Mouse (Mus musculus) cerebellum, adult 18-20 months (tissue): ENCODE results near the gene Rnf41.

Source experiments
- DNase-seq, 2 experiments: peaks; one replicate each; pipeline ENCODE4 v3.0.0; 2021

Rnf41 gene

DNA sequence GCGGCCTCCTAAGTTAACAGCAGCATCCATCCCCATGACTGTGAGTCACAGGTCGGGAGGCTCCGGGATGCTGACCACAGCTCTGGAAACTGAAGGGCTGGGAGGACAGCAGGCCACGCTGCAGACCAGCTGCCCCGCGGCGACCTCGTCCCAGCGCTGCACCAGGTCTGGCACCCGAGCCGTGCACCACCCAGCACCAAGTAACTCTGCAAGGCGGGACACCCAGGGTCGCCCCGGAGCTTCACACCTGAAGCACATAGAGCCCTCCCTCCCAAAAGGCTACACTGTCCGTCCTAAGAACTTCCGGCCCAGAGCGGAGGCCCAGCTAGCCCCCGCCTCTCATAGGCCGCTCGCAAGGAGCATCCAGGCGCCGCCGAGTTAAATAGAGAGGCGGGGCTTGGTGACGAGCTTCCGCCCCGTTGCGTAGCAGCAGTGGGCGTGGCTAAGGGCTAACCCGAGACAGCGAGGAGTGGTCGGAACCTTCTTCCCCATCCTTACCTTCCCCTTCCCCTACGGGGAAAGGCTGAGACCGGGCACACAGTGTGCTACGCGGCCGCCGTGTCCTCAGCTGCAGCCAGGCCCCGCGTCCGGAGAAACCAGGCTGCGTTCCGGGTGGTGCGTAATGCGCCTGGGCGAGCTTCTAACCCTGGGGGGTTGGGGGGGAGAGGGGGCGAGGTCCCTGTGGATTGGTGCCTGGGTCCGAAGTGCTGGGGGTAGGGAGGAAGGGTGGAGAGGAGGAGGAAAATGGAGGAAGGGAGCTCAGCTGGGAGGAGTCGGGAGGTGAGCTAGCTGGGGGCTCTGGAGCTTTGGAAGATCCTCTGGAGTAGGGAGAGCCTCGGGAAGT is at the start of gene Rnf41, which contains the start of gene Nabp2:
Gene Rnf41, plus strand, starts transcription at position 447 of the 844 bp plus-strand sequence.
Gene Nabp2, minus strand, starts transcription at position 282 of the 844 bp plus-strand sequence.
- DNase-seq, result peak; percentile 95

DNA sequence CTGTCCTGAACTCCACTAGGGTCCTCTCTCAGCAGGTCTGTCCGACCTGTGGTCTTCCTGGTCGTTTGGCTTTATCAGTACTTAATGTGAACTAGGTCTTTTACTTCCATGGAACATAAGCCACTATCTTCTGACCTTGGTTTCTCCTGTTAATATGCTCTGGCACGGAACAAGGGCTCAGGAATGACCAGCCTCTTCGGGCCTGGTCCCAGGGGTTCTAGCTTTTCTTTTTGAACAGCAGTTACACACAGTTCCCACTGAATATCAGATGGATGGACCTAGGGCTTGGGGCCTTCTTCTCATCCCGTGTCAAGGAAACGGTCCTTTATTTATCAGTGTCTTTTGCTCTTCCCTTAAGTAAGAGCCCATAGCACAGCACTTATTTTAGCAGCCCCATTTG is 49.6 kb upstream of the Rnf41 start:
- no peak for DNase-seq

DNA sequence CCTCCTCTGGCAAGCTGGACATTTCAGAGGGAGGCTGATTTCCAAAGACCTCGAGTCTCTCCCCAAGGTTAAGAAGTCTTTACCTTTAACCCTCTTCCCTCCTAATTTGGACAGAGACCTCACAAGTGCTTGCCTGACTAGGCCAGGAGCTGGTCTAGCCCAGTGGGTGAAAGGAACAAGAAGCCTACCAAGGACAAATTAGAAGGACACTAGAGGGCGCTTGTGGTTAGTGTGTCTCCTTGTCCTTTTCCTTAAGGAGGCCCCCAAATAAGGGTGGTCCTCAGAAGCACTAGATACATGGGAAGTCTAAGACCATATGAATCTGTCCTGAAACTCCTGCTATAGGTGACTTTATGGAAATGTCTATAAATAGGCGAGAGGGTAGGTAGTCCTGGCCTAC is 48.9 kb upstream of the Rnf41 start:
- DNase-seq, result peak; percentile 41 to 43

DNA sequence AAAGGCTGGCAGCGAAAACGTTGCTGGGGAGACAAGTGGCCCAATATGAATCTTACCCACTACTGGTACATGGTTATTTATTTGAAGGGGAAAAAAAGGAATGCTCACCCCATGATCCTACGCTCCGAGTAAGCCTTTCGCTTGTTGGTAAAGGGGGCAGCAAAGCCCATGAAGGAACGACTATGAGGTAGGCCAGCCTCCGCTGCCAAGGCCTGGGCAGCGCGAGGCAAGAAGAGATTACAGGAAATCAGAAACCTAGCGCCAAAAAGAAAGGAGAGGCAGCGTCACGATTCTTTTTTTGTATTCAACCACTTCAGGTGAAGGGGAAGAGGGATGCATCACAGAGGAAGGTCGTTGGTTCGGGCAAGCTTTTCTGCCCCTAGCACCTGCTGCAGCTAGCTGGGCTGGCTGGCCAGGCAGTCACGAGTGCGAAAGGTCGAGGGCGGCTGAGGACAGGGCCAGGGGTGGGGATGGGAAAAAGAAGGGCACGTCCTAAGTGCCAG is 43.5 kb upstream of the Rnf41 start:
- peak in 1 of 2 experiments; percentile 22 for DNase-seq

DNA sequence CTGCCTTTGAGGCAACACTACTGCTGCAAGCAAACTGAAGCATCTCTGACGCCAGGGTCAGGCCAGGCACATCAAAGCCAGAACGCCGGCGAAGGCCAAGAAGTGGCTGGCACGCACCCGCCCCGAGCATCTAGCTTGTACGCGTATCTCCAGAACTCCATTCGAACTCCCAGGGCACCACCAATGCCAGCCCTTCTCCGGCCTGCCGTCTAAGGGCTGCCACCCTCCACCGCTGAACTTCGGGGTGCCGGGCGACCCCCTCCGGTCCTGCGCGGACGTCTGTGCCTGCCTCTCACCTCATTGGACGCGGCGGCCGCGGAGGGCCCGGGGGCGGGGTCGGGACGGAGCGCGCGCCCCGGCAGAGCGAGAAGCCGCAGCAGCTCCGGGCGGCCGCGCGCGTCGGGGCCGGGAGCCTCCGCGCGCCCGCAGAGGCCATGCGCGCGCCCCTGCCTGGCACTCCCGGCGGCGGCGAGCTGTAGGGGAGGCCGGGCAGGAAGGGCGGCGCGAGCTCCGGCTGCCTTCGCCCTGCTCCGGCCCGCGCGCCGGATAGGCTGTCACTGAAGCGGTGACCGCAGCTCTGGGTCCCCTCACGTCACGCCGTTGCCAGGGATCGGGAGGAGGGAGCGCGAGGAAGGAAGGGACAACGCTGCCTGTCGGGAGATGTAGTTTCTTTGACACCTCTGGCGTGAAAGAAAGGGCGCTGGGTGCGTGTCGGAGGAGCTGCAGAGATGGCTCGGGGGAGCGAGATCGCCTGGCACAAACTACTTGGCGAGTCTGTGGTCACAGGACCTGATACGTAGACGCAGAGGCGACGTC is 42.8 kb upstream of the Rnf41 start, which contains the start of gene Coq10a:
Gene Coq10a, minus strand, starts transcription at position 596 of the 816 bp plus-strand sequence.
- peak; percentile 93 to 98 for DNase-seq

DNA sequence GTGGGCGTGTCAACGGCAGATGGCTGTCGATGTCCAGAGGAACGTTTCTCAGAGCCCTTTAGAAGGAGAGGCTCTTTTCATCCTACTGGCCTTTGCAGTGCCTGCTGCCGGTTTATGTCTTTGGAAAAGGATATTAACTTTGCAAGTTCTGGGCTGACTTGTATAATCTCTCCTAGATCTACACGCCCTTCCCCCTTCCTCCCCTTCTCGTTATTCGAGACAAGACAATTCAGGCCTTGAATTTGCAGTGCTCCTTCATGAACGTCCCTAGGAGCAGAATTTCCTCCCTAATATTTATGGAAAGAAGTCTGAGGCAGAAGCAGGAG is 42.3 kb upstream of the Rnf41 start:
- no peak for DNase-seq

DNA sequence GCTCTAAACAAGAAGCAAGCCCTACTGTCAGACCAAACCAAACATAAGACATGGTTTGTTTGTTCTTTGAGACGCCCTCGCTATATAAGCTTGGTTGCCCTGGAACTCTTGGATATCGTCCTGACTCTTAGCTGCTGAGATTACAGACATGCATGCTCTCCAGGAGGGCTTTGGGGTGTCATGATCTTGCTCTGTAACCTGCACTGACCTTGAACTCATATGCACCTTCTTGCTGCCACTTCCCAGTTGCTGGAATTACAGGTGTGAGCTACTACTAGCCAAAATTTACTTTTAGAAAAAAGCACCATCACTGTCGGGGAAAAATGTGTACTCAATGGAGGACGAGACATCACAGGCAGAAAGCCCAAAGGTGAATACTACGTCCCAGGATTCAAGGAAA is 41.9 kb upstream of the Rnf41 start:
- no peak for DNase-seq

DNA sequence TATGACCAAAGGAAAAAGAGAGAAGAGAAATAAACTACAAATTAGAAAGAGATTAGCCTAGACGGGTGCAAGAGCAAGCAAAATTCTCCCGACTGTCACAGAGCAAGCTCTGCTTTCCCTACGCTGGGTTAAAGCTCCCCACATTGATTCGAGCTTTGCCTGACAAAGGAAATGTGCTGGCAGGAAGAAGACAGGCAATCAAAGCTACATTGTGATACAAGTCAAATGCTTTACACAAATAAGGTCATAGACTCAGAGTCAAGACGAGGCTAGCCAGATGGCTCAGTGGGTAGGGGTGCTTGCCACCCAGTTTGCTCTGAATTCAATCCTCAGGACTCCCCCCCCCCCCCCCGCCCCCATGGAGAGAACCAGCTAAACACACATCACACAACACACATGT is 41.4 kb upstream of the Rnf41 start:
- DNase-seq, result no peak

DNA sequence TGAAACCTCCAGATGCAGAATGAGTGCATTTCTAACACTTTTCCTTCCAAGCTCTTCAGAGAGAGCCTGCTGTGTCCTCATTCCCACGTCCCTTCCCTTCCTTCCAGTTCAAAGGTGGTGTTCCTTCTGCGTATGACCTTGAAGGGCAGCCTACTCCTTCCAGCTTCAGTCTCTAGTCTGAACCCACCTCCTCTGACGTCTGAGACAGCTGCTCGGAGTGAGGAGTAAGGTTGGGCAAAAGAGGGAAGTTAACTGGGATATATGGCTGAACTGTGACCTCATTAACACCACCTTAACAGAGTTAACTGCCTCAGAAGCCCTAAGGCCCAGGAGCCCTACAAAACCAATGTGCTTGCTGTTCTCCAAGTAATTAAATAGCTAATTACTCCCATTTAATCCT is 40.9 kb upstream of the Rnf41 start:
- no peak for DNase-seq

DNA sequence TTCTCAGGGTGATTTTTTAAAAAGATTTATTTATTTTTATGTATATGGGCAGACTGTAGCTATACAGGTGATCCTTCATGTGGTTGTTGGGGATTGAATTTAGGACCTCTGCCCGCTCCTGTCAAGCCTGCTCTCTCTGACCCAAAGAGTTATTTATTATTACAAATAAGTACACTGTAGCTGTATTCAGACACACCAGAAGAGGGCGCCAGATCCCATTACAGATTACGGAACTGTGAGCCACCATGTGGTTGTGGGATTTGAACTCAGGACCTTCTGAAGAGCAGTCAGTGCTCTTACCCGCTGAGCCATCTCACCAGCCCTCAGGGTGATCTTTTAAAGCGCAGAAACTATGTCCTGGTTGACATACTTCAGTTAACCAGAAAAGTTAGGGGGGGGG is 39.3 kb upstream of the Rnf41 start:
- no peak for DNase-seq

DNA sequence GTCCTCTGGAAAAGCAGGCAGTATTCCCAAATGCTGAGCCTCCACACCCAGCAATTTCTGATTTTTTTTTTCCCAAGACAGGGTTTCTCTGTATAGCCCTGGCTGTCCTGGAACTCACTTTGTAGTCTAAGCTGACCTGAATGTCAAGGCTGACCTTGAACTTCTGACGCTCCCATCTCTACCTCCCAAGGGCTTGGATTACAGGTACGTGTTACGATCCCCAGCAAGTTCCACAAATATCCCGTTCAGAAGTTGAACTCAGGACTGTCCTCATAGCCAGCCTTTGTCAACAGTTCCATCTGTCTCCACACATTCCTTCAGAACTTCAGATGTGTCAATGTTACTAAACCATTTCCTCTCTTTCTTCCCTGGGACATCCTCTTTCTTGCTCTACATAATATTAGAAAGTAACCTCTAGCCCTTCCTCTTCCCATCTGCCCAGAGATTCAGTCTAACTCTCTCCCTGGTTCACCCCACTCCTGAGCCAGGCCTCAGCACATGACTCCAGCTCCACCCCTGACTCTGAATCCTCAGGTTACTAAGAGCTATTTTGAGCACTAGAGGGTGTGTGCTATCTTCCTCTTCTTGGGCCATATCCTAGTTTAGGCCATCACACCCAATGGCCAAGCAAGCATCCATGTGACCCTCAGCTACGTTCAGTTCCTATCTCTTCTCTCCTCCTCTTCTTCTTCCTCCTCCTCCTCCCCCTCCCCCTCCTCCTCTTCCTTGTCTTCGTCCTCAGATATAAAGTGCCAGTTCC is 38.3 kb upstream of the Rnf41 start:
- no peak for DNase-seq

DNA sequence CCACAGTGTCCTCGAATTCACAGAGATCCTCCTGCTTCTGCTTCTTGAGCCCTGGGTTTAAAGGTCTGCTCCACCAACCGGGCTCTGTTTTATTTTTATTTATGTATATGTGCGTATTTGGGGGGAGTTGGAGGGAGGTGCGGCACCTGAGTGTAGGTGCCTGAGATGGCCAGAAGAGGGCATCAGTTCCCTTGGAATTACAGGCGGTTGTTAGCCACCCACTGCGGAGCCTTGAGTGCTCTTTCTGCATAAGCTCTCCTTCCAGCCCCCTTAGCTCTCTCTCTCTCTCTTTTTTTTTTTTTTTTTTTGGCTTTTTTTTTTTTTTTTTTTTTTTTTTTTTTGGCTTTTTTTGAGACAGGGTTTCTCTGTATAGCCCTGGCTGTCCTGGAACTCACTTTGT is 37.1 kb upstream of the Rnf41 start:
- DNase-seq, result no peak

DNA sequence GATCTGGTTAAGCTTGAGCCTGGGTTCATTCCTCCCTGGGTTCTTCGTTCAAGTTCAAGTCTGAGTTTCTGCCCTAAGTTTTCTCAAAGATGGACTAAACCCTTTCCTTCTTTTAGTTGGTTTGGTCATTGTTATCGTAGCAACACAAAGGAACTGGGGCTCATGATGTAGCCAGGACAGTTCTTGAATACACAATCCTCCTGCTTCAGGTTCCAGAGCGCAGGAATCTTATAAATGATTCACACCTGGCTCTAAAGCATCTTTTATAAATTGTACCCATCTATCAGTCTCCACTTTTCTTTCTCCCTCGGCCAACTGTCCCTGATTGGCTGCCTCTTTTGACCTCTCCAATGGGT is 35.4 kb upstream of the Rnf41 start:
- DNase-seq, result no peak

DNA sequence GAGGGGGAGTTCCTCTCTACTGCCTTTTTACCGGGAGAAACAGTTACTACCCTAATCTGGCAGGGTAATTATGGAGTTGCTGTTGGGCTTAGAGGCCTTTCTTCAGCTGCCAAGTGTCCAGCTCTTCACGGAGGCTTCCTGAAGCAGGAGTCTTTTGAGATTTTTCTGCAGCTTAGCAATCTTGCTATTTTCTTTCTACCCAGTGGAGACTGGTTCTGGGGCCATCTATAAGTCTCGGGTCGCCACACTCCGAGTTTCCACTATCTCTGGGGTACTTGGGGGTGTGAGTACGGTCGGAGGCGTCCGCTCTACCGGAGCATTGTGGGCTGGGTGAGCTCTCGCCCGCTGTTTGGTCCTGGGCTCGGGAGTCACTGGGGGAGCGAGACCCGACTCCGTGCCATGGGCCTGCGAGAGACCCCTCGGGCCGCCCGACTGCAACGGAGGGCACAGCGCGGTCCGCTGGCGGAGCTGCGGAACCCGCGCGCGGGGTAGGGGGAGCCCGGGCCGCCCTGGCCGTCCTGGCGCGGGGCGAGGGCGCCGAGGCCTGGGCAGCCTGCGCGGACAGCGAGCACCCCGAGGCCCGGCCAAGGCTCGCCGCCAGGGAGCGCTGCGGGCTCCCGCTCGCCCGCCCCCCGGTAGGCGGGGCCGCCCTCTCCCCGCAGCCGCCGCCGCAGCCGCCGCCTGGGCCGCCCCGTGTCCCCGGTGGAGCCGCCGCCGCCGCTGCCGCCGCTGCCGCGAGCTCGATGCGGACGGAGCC is 34.8 kb upstream of the Rnf41 start, which contains the start of gene Ankrd52:
Gene Ankrd52, plus strand, starts transcription at position 661 of the 757 bp plus-strand sequence.
- peak; percentile 82 to 96 for DNase-seq

DNA sequence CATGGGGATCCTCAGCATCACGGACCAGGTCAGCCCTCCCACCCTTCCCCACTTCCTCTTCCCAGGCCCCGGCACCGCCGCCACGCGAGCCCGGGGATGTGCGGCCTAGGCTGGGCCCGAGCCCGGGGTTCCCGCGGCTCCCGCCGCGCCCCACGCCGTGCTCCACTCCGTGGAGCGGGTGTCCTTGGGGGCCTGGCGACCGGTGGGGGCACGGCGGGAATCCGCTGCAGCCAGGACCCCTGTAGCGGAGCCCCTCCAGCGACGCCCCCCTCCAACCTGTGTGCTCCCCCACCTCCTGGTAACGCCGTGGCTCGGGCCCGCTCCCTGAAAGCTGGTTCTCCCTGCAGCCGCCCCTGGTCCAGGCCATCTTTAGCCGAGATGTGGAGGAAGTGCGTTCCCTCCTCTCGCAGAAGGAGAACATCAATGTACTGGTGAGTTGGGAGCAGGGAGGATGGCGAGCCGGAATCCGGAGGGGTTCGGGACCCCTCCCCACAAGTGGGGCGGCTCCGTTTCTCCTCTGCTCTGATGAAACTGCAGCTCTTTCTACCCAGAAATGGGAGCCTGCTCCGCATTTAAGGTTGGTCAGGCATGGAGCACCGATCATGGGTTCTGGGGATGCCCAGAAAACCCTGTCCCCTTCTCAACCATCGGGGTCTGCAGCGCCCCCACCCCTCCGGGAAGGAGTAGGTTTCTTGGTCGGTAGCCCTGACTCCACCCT is 34.1 kb upstream of the Rnf41 start:
- DNase-seq, result peak in 1 of 2 experiments; percentile 49

DNA sequence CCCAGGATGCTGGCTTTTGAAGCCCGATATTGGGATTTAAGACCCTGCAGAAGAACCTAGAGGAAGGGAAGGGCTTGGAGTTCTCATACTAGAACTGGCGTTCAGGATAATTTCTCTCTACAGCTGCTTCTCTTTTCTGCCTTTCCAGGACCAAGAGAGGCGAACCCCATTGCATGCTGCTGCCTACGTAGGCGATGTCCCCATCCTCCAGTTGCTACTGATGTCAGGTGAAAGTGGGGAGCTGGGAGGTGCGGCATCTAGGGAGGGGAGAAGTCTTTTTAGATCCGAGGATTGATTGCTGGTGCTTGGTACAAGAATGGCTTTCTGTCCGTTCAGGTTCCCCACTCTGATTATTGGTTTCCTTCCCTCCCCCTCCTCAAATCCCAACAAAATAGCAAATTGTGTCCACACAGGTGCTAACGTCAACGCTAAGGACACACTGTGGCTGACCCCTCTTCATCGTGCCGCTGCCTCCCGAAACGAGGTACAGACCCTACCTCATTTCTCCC is 33.5 kb upstream of the Rnf41 start:
- no peak for DNase-seq

DNA sequence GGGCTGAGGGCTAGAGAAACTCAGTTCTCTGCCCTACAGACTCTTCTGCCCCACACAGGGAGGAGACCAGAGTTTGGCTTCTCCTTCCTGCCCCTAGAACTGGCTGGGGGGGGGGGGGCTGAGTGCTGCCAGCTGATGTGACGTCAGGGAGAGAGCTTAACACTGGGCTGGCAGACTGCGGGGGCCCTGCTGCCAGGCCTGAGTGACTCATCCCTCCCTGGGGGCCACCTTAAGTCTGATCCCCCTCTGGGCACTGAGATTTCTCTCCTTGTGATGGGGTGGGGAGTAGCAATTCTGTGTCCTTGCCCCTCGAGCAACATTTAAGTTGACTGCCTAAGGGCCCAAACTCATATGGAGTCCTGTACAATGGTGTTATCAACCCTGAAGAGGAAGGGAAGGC is 33.0 kb upstream of the Rnf41 start:
- peak in 1 of 2 experiments; percentile 28 for DNase-seq

DNA sequence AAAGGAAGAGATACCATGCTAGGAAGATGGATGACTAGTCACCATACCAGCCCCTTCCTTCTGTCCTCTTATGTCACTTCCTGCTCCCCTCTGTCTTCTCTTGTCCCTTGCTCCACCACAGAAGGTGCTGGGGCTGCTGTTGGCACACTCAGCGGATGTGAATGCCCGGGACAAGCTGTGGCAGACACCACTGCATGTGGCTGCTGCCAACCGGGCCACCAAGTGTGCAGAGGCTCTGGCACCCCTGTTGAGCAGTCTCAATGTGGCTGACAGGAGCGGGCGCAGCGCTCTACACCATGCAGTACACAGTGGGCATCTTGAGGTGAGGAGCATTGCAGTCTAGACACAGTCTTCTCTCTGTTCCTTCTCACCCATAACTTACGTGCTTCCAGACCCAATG is 32.2 kb upstream of the Rnf41 start:
- peak in 1 of 2 experiments; percentile 27 for DNase-seq

DNA sequence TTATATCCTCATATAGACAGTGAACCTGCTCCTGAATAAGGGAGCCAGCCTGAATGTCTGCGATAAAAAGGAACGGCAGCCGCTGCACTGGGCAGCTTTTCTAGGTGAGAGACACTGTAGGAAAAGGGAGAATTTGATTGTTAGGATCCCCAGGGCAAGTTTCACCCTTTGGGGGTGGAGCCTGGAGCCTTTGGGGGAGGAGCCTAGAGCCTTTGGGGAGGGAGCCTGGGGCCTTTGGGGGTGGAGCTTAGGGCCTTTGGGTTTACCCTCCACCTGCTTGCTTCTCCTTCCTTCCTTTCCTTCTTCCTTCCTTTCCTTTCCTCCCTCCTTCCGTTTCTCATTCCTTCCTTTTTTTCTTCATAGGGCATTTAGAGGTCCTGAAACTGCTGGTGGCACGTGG is 30.9 kb upstream of the Rnf41 start:
- no peak for DNase-seq

DNA sequence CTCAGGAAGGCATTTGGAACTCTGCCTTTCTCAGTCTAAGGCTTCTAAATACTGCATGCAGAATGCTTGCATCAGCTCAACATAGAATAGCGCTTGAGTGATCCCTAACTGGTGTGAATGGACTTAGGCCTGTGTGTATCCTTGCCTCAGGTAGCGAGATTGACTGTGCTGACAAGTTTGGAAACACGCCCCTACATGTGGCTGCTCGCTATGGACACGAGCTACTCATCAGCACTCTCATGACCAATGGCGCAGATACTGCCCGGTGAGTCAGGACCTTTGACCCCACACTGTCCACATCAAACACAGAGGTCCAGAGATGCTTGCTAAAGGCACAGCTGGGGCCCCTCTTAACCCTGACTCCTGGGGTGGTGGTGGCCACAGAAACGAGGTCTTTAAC is 29.0 kb upstream of the Rnf41 start:
- no peak for DNase-seq

DNA sequence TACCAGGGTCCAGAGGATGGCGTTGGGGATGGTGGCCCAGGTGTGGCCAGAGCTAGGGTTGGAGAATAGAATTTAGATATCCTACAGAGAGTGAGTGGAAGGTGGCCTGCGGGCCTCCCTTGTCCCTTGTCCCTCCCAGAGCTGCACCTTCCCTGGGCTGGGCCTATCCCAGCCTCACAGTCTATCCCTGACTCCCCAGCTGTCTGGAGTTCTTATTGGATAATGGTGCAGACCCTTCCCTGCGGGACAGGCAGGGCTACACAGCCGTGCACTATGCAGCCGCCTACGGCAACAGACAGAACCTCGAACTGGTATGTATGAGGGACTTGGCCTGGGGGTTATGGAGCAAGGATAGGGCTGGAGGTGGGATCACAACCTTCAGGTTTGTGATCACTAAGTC is 25.6 kb upstream of the Rnf41 start:
- no peak for DNase-seq
